Mouse (Mus musculus): ENCODE results near the gene Ctu2. TPM values are rescaled to one million over a fixed set of nuclear protein-coding genes. Genes with fewer than 3 reads are reported as not detected.

The Ctu2 gene
- polyA plus RNA-seq, 1 experiment from 2014 or later = 85.1 TPM

- no peak overlapping the region for H3K9ac ChIP-seq (ENCODE audit: low read depth, low read length)
- no peaks in the 10 kb centered on the region for H3K36me3 ChIP-seq (ENCODE audit: control insufficient read depth, insufficient read depth, low read length)
- no peak overlapping the region for H3K27ac ChIP-seq (ENCODE audit: low read depth, low read length)
- H3K9me3 ChIP-seq (ENCODE audit: control insufficient read depth, low read length) = no peaks in the 10 kb centered on the region
- 62% methylated on average over 17 of the region's 17 CpGs for WGBS
- no peak overlapping the region for H3K4me3 ChIP-seq (ENCODE audit: low read length)
- no peak overlapping the region for H3K4me2 ChIP-seq (ENCODE audit: low read length)
- no peak for ATAC-seq
- no peaks in the 10 kb centered on the region for H3K27me3 ChIP-seq (replicated peaks; ENCODE audit: control insufficient read depth, insufficient read depth, low read length)
- H3K4me1 ChIP-seq (ENCODE audit: control insufficient read depth, insufficient read depth, low read depth, low read length) = no peaks in the 10 kb centered on the region
Measured at GRCm38 (mm10) chr8:122497912-122498311, 22.0 kb downstream of the Ctu2 start.

- 36% methylated on average over 10 of the region's 10 CpGs for WGBS
Measured at GRCm38 (mm10) chr8:122500856-122501255, 24.9 kb downstream of the Ctu2 start.

GRCm38 (mm10) chr8:122511552-122511951 is 35.6 kb downstream of the Ctu2 start:
- no peak overlapping the region for H3K4me3 ChIP-seq (ENCODE audit: low read length)
- no peak for ATAC-seq
- no peaks in the 10 kb centered on the region for H3K36me3 ChIP-seq (ENCODE audit: control insufficient read depth, insufficient read depth, low read length)
- H3K4me2 ChIP-seq (ENCODE audit: low read length) = no peak overlapping the region
- H3K27ac ChIP-seq (ENCODE audit: low read depth, low read length) = no peak overlapping the region
- no peaks in the 10 kb centered on the region for H3K4me1 ChIP-seq (ENCODE audit: control insufficient read depth, insufficient read depth, low read depth, low read length)
- WGBS = 77% methylated on average over 16 of the region's 16 CpGs
- no peaks in the 10 kb centered on the region for H3K27me3 ChIP-seq (replicated peaks; ENCODE audit: control insufficient read depth, insufficient read depth, low read length)
- no peak overlapping the region for H3K9ac ChIP-seq (ENCODE audit: low read depth, low read length)
- no peaks in the 10 kb centered on the region for H3K9me3 ChIP-seq (ENCODE audit: control insufficient read depth, low read length)

More at GRCm38 (mm10) chr8:122500856-122501255, 24.9 kb downstream of the Ctu2 start:
- Histone ChIP-seq H3K27me3 (replicated peaks; ENCODE audit: control insufficient read depth, insufficient read depth, low read length) (no peaks in the 10 kb centered on the region), H3K9me3 (ENCODE audit: control insufficient read depth, low read length) (no peaks in the 10 kb centered on the region), H3K36me3 (ENCODE audit: control insufficient read depth, insufficient read depth, low read length) (no peaks in the 10 kb centered on the region), H3K4me1 (ENCODE audit: control insufficient read depth, insufficient read depth, low read depth, low read length) (no peaks in the 10 kb centered on the region), H3K4me3 (ENCODE audit: low read length) (no peak overlapping the region), H3K27ac (ENCODE audit: low read depth, low read length) (no peak overlapping the region), H3K4me2 (ENCODE audit: low read length) (no peak overlapping the region), H3K9ac (ENCODE audit: low read depth, low read length) (no peak overlapping the region)
- ATAC-seq = peak; percentile 75; the same call in 1 of the 2 replicates

GRCm38 (mm10) chr8:122512392-122512791 is 36.4 kb downstream of the Ctu2 start:
- Histone ChIP-seq H3K27me3 (replicated peaks; ENCODE audit: control insufficient read depth, insufficient read depth, low read length) (no peaks in the 10 kb centered on the region), H3K4me3 (ENCODE audit: low read length) (no peak overlapping the region), H3K9me3 (ENCODE audit: control insufficient read depth, low read length) (no peaks in the 10 kb centered on the region), H3K9ac (ENCODE audit: low read depth, low read length) (no peak overlapping the region), H3K4me2 (ENCODE audit: low read length) (no peak overlapping the region), H3K36me3 (ENCODE audit: control insufficient read depth, insufficient read depth, low read length) (no peaks in the 10 kb centered on the region), H3K4me1 (ENCODE audit: control insufficient read depth, insufficient read depth, low read depth, low read length) (no peaks in the 10 kb centered on the region), H3K27ac (ENCODE audit: low read depth, low read length) (no peak overlapping the region)
- 86% methylated on average over 7 of the region's 7 CpGs for WGBS
- no peak for ATAC-seq

GRCm38 (mm10) chr8:122515699-122516098 is 39.8 kb downstream of the Ctu2 start:
- no peak overlapping the region for H3K4me3 ChIP-seq (ENCODE audit: low read length)
- H3K4me1 ChIP-seq (ENCODE audit: control insufficient read depth, insufficient read depth, low read depth, low read length) = no peaks in the 10 kb centered on the region
- H3K9me3 ChIP-seq (ENCODE audit: control insufficient read depth, low read length) = no peaks in the 10 kb centered on the region
- ATAC-seq = no peak
- 94% methylated on average over 14 of the region's 14 CpGs for WGBS
- no peak overlapping the region for H3K4me2 ChIP-seq (ENCODE audit: low read length)
- H3K27ac ChIP-seq (ENCODE audit: low read depth, low read length) = no peak overlapping the region
- H3K27me3 ChIP-seq (replicated peaks; ENCODE audit: control insufficient read depth, insufficient read depth, low read length) = no peaks in the 10 kb centered on the region
- H3K36me3 ChIP-seq (ENCODE audit: control insufficient read depth, insufficient read depth, low read length) = no peaks in the 10 kb centered on the region
- H3K9ac ChIP-seq (ENCODE audit: low read depth, low read length) = no peak overlapping the region

- no peak for ATAC-seq
- no peaks in the 10 kb centered on the region for H3K27me3 ChIP-seq (replicated peaks; ENCODE audit: control insufficient read depth, insufficient read depth, low read length)
- H3K4me2 ChIP-seq (ENCODE audit: low read length) = no peak overlapping the region
- no peaks in the 10 kb centered on the region for H3K9me3 ChIP-seq (ENCODE audit: control insufficient read depth, low read length)
- H3K4me3 ChIP-seq (ENCODE audit: low read length) = no peak overlapping the region
- no peak overlapping the region for H3K9ac ChIP-seq (ENCODE audit: low read depth, low read length)
- 16% methylated on average over 6 of the region's 6 CpGs for WGBS
- no peaks in the 10 kb centered on the region for H3K4me1 ChIP-seq (ENCODE audit: control insufficient read depth, insufficient read depth, low read depth, low read length)
- no peaks in the 10 kb centered on the region for H3K36me3 ChIP-seq (ENCODE audit: control insufficient read depth, insufficient read depth, low read length)
- no peak overlapping the region for H3K27ac ChIP-seq (ENCODE audit: low read depth, low read length)
Measured at GRCm38 (mm10) chr8:122517541-122518190, 41.7 kb downstream of the Ctu2 start.

- Histone ChIP-seq H3K27me3 (replicated peaks; ENCODE audit: control insufficient read depth, insufficient read depth, low read length) (no peaks in the 10 kb centered on the region), H3K9me3 (ENCODE audit: control insufficient read depth, low read length) (no peaks in the 10 kb centered on the region), H3K4me2 (ENCODE audit: low read length) (no peak overlapping the region), H3K4me1 (ENCODE audit: control insufficient read depth, insufficient read depth, low read depth, low read length) (peaks cover 19% of the 10 kb centered on the region), H3K4me3 (ENCODE audit: low read length) (no peak overlapping the region), H3K27ac (ENCODE audit: low read depth, low read length) (no peak overlapping the region), H3K9ac (ENCODE audit: low read depth, low read length) (no peak overlapping the region), H3K36me3 (ENCODE audit: control insufficient read depth, insufficient read depth, low read length) (no peaks in the 10 kb centered on the region)
- WGBS = 70% methylated on average over 11 of the region's 11 CpGs
- no peak for ATAC-seq
Measured at GRCm38 (mm10) chr8:122520611-122521010, 44.7 kb downstream of the Ctu2 start.

- peak; percentile 48; the same call in 1 of the 2 replicates for ATAC-seq
Measured at GRCm38 (mm10) chr8:122522796-122523651, 47.1 kb downstream of the Ctu2 start.

GRCm38 (mm10) chr8:122523652-122524360 is 47.9 kb downstream of the Ctu2 start:
- Histone ChIP-seq H3K9ac (ENCODE audit: low read depth, low read length) (peak overlapping the region; percentile 35), H3K36me3 (ENCODE audit: control insufficient read depth, insufficient read depth, low read length) (no peaks in the 10 kb centered on the region), H3K4me1 (ENCODE audit: control insufficient read depth, insufficient read depth, low read depth, low read length) (peaks cover 19% of the 10 kb centered on the region), H3K27me3 (replicated peaks; ENCODE audit: control insufficient read depth, insufficient read depth, low read length) (no peaks in the 10 kb centered on the region), H3K9me3 (ENCODE audit: control insufficient read depth, low read length) (no peaks in the 10 kb centered on the region), H3K4me2 (ENCODE audit: low read length) (peak overlapping the region; percentile 44), H3K27ac (ENCODE audit: low read depth, low read length) (peak overlapping the region; percentile 54), H3K4me3 (ENCODE audit: low read length) (no peak overlapping the region)
- 10% methylated on average over 23 of the region's 23 CpGs for WGBS
- peak; percentile 49 for ATAC-seq

More at GRCm38 (mm10) chr8:122522796-122523651, 47.1 kb downstream of the Ctu2 start:
- H3K27ac ChIP-seq (ENCODE audit: low read depth, low read length) = peak overlapping the region; percentile 51
- peak overlapping the region; percentile 35 for H3K9ac ChIP-seq (ENCODE audit: low read depth, low read length)
- no peaks in the 10 kb centered on the region for H3K36me3 ChIP-seq (ENCODE audit: control insufficient read depth, insufficient read depth, low read length)
- H3K9me3 ChIP-seq (ENCODE audit: control insufficient read depth, low read length) = no peaks in the 10 kb centered on the region
- no peak overlapping the region; the same call in 1 of the 2 replicates for H3K4me2 ChIP-seq (ENCODE audit: low read length)
- 52% methylated on average over 14 of the region's 14 CpGs for WGBS
- no peak overlapping the region for H3K4me3 ChIP-seq (ENCODE audit: low read length)
- peaks cover 19% of the 10 kb centered on the region for H3K4me1 ChIP-seq (ENCODE audit: control insufficient read depth, insufficient read depth, low read depth, low read length)
- no peaks in the 10 kb centered on the region for H3K27me3 ChIP-seq (replicated peaks; ENCODE audit: control insufficient read depth, insufficient read depth, low read length)

Data from hindbrain, embryonic 16.5 days (tissue).